14 mouse cellular contexts compared by ENCODE assay signal in genomic region chr3:60346390-60346789, GRCm38 (mm10).
DNase-seq lines count a peak whose midpoint lies in the region; ATAC-seq and TF ChIP-seq lines count a peak whose summit lies in the region.
"Had no signal": no experiment of that assay in that cellular context is flagged by ENCODE, and none has a peak within 500 bp of the region (broad histone marks: within the 10 kb centered on the region; RNA-seq: fewer than 3 reads in every experiment).

No protein-coding gene starts in this region.

- 0 out of 2 replicates have a peak, but pooled peaks have one; percentile 57 for ATAC-seq in kidney, postnatal 0 days (replicated peaks; ENCODE audit: low FRiP score, low read depth)
- 0 out of 2 replicates have a peak, but pooled peaks have one; percentile 50 for ATAC-seq in stomach, embryonic 15.5 days (ENCODE audit: insufficient read depth, low FRiP score, low read depth)

- TF ChIP-seq CTCF in kidney, postnatal 0 days (IDR thresholded peaks at IDR 0.05; ENCODE audit: low read depth), result no peak

- H3K4me2 ChIP-seq in kidney, postnatal 0 days (ENCODE audit: low read length), result no peak overlapping the region
- no peak overlapping the region for H3K4me2 ChIP-seq in stomach, embryonic 15.5 days
- H3K4me2 ChIP-seq: embryonic facial prominence, embryonic 13.5 days; hindbrain, embryonic 12.5 days; limb, embryonic 15.5 days; midbrain, embryonic 11.5 days; neural tube, embryonic 12.5 days had no signal

- H3K27ac ChIP-seq in kidney, postnatal 0 days, result no peak overlapping the region
- H3K27ac ChIP-seq in stomach, embryonic 15.5 days, result no peak overlapping the region
- H3K27ac ChIP-seq: embryonic facial prominence, embryonic 13.5 days; hindbrain, embryonic 12.5 days; limb, embryonic 15.5 days; neural tube, embryonic 12.5 days had no signal

- H3K4me3 ChIP-seq in kidney, postnatal 0 days (replicated peaks; ENCODE audit: low read depth, low read length), result no peak overlapping the region
- no peak overlapping the region for H3K4me3 ChIP-seq in stomach, embryonic 15.5 days (replicated peaks)
- H3K4me3 ChIP-seq: embryonic facial prominence, embryonic 13.5 days; hindbrain, embryonic 12.5 days; limb, embryonic 15.5 days; neural tube, embryonic 12.5 days had no signal

- H3K9me3 ChIP-seq in kidney, postnatal 0 days (replicated peaks; ENCODE audit: low read length), result no peaks in the 10 kb centered on the region
- no peaks in the 10 kb centered on the region for H3K9me3 ChIP-seq in stomach, embryonic 15.5 days
- H3K9me3 ChIP-seq: hindbrain, embryonic 12.5 days; limb, embryonic 15.5 days; neural tube, embryonic 12.5 days had no signal

- no peaks in the 10 kb centered on the region for H3K36me3 ChIP-seq in kidney, postnatal 0 days (ENCODE audit: insufficient read depth, low read length)
- H3K36me3 ChIP-seq in stomach, embryonic 15.5 days, result no peaks in the 10 kb centered on the region
- H3K36me3 ChIP-seq: embryonic facial prominence, embryonic 13.5 days; hindbrain, embryonic 12.5 days; limb, embryonic 15.5 days; neural tube, embryonic 12.5 days had no signal

- DNase-seq in adrenal gland, adult (ENCODE audit: inconsistent age in 2 of 2, low spot score in 1 of 2), result peak; percentile 9 to 48
- no peak for DNase-seq in adrenal gland, adult 18-20 months (ENCODE audit: low spot score in 2 of 2)
- DNase-seq in kidney, postnatal 0 days (ENCODE audit: low spot score), result no peak
- DNase-seq in kidney, adult 18-20 months, result no peak
- DNase-seq in lung, adult 18-20 months, result peak; percentile 76 to 85
- DNase-seq in frontal cortex, postnatal 36 days (ENCODE audit: low spot score in 2 of 2), result no peak
- DNase-seq in retina, embryonic 14.5 days (ENCODE audit: low spot score), result no peak
- DNase-seq: cerebellum, adult 8-10 months had no signal

- H3K9ac ChIP-seq in kidney, postnatal 0 days (ENCODE audit: low read depth, low read length), result no peak overlapping the region
- no peak overlapping the region for H3K9ac ChIP-seq in stomach, embryonic 15.5 days
- H3K9ac ChIP-seq: embryonic facial prominence, embryonic 13.5 days; hindbrain, embryonic 12.5 days; limb, embryonic 15.5 days; neural tube, embryonic 12.5 days had no signal

- no peaks in the 10 kb centered on the region for H3K4me1 ChIP-seq in kidney, postnatal 0 days (replicated peaks; ENCODE audit: insufficient read depth, low read length)
- H3K4me1 ChIP-seq in stomach, embryonic 15.5 days, result no peaks in the 10 kb centered on the region
- H3K4me1 ChIP-seq: embryonic facial prominence, embryonic 13.5 days; hindbrain, embryonic 12.5 days; limb, embryonic 15.5 days; neural tube, embryonic 12.5 days had no signal

- H3K27me3 ChIP-seq in kidney, postnatal 0 days (ENCODE audit: insufficient read depth, low read length), result no peaks in the 10 kb centered on the region
- H3K27me3 ChIP-seq in stomach, embryonic 15.5 days (replicated peaks), result no peaks in the 10 kb centered on the region
- H3K27me3 ChIP-seq: embryonic facial prominence, embryonic 13.5 days; hindbrain, embryonic 12.5 days; limb, embryonic 15.5 days; neural tube, embryonic 12.5 days had no signal

Comparison
In these comparisons a context has a peak if more than half of its experiments do, and no peak if none do; other contexts are left out.
1. DNase-seq: peak in adrenal gland, adult (2 of 2) and lung, adult 18-20 months (2 of 2); none in adrenal gland, adult 18-20 months (0 of 2), kidney, postnatal 0 days (single experiment), kidney, adult 18-20 months (single experiment), frontal cortex, postnatal 36 days (0 of 2) and retina, embryonic 14.5 days (single experiment).